Comparison of ENCODE assay signal across 9 mouse cellular contexts in the genomic region with DNA sequence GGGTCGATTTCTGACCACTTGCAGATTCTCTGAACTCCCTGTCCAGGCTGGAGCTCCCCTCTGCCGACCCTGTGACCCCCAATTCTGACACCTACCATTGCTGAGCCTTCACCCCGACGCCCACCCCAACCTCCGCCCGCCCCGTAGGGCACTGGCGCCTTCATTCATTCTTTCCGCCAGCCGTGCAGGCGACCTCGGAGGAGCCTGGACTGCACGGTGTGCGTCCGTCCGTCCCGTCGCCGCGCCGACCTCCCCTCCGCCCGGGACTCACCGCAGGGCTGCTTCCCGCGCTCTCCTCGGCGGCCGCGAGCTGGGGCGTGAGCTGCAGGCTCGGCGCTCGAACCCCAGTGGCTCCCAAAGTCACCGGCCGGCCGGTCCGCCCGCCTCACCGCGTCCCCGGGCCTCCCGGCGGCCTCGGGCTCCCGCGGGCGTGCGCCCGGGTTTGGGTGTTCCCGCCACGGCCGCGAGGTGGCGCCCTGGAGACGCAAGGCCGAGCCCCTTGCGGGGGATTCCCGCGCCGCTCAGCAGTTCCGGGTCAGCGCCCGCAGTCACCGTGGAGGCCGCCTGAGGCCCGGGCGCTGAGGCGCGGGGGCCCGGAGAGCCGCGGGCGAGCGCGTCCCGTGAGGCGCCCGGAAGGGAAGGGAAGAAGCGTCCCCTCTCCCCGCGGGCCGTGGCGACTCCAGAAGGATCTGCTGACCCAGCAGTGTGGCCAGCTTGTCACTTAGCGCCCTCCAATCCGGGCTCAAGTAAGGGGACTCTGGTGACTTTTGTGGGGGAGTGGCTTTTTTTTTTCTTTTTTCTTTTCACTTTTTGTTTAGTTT. TPM values are rescaled to one million over a fixed set of nuclear protein-coding genes. Genes with fewer than 3 reads are reported as not detected.
A peak's percentile ranks its signal among the peaks of the same experiment; 100 is the strongest.
DNase-seq lines count a peak whose midpoint lies in the region; ATAC-seq and TF ChIP-seq lines count a peak whose summit lies in the region.
"Had no signal": no experiment of that assay in that cellular context is flagged by ENCODE, and none has a peak within 500 bp of the region (broad histone marks: within the 10 kb centered on the region; RNA-seq: fewer than 3 reads in every experiment).

Gene Ccdc122, plus strand, starts transcription at position 547 of the 821 bp plus-strand sequence.
Gene Lacc1, minus strand, starts transcription at position 679 of the 821 bp plus-strand sequence.

- DNase-seq in 3134 (ENCODE audit: extremely low read depth, insufficient read length, low spot score) (peak; percentile 87), liver (peak; percentile 85)
- DNase-seq in adrenal gland, postnatal 25 days, result peak; percentile 88
- peak; percentile 70 for DNase-seq in heart, adult 8-10 months (ENCODE audit: low spot score)
- DNase-seq in kidney, adult 8-10 months, result peak; percentile 38 to 77
- DNase-seq in midbrain, postnatal 0 days (ENCODE audit: low spot score), result peak; percentile 25
- DNase-seq in spleen, postnatal 10 days (ENCODE audit: low spot score in 2 of 2), result peak; percentile 78 to 87

- H3K27me3 ChIP-seq in embryonic facial prominence, embryonic 13.5 days, result no peaks in the 10 kb centered on the region
- H3K27me3 ChIP-seq in midbrain, postnatal 0 days (ENCODE audit: insufficient read depth, low read length), result no peaks in the 10 kb centered on the region

- H3K4me3 ChIP-seq in embryonic facial prominence, embryonic 13.5 days, result peak within 1 kb of the TSS; percentile 67
- peak within 1 kb of the TSS; percentile 45 for H3K4me3 ChIP-seq in midbrain, postnatal 0 days (ENCODE audit: low read depth, low read length)

- under 1% methylated on average over 85 of the region's 86 CpGs for WGBS in embryonic facial prominence, embryonic 13.5 days
- WGBS in midbrain, postnatal 0 days, result under 1% methylated on average over 70 of the region's 86 CpGs

- H3K27ac ChIP-seq in embryonic facial prominence, embryonic 13.5 days, result peak within 1 kb of the TSS; percentile 3; the same call in 1 of the 2 replicates
- H3K27ac ChIP-seq in midbrain, postnatal 0 days (ENCODE audit: low read depth, low read length), result no peak within 1 kb of the TSS

- peak; percentile 75; the same call in 1 of the 2 replicates for ATAC-seq in embryonic facial prominence, embryonic 13.5 days (ENCODE audit: insufficient number of reproducible peaks, insufficient read depth, low FRiP score, low TSS enrichment, low read depth)
- ATAC-seq in midbrain, postnatal 0 days (ENCODE audit: low FRiP score), result no peak

- 0 out of 2 replicates have a peak, but pooled peaks cover 5% of the 10 kb centered on the region for H3K4me1 ChIP-seq in embryonic facial prominence, embryonic 13.5 days
- no peaks in the 10 kb centered on the region for H3K4me1 ChIP-seq in midbrain, postnatal 0 days (ENCODE audit: insufficient read depth, low read length)

- H3K9me3 ChIP-seq in embryonic facial prominence, embryonic 13.5 days, result no peaks in the 10 kb centered on the region
- no peaks in the 10 kb centered on the region for H3K9me3 ChIP-seq in midbrain, postnatal 0 days (ENCODE audit: low read length)

- H3K9ac ChIP-seq in embryonic facial prominence, embryonic 13.5 days, result peak within 1 kb of the TSS; percentile 81
- peak within 1 kb of the TSS; percentile 55 for H3K9ac ChIP-seq in midbrain, postnatal 0 days (replicated peaks; ENCODE audit: low read length, poor library complexity, severe bottlenecking)

- TF ChIP-seq CTCF in midbrain, postnatal 0 days (IDR thresholded peaks at IDR 0.05), result peak; percentile 59

- peak within 1 kb of the TSS; percentile 82 for H3K4me2 ChIP-seq in embryonic facial prominence, embryonic 13.5 days
- H3K4me2 ChIP-seq in midbrain, postnatal 0 days (ENCODE audit: low read depth, low read length, poor library complexity, severe bottlenecking), result peak within 1 kb of the TSS; percentile 83

- no peaks in the 10 kb centered on the region for H3K36me3 ChIP-seq in embryonic facial prominence, embryonic 13.5 days
- no peaks in the 10 kb centered on the region for H3K36me3 ChIP-seq in midbrain, postnatal 0 days (ENCODE audit: insufficient read depth, low read length)

RNA-seq across cellular contexts. Expression of gene Ccdc122, which starts in this region (rescaled TPM):
- total RNA-seq in adrenal gland, postnatal 25 days (2021), result 7.5 and 9.8 TPM in 2 replicates
- polyA plus RNA-seq in embryonic facial prominence, embryonic 13.5 days (2015; fragmentation: Nextera tagmentation; extraction: Ambion mirVana), result 2.5 and 3.5 TPM in 2 replicates
- total RNA-seq in heart, adult 8-10 months (2022), result 1 to 10 TPM in 3 of 4 experiments, under 1 TPM in 1; 0.90 to 1.8 (median 1.3) TPM
- 1.3 and 2.0 TPM in 2 replicates for total RNA-seq in midbrain, postnatal 0 days (2014; rRNA removed)
- 1.6 and 1.8 TPM in 2 replicates for polyA plus RNA-seq in midbrain, postnatal 0 days (2015; fragmentation: Nextera tagmentation; extraction: Ambion mirVana)
- total RNA-seq: MEL had no signal

RNA-seq across cellular contexts. Expression of gene Lacc1, which starts in this region (rescaled TPM):
- 9.2 and 11.6 TPM in 2 replicates for total RNA-seq in adrenal gland, postnatal 25 days (2021)
- 10.0 and 10.1 TPM in 2 replicates for polyA plus RNA-seq in embryonic facial prominence, embryonic 13.5 days (2015; fragmentation: Nextera tagmentation; extraction: Ambion mirVana)
- 1 to 10 TPM; 2.4 to 4.3 (median 3.4) TPM for total RNA-seq in heart, adult 8-10 months (2022)
- total RNA-seq in midbrain, postnatal 0 days (2014; rRNA removed), result 1.5 and 5.3 TPM in 2 replicates
- 1.3 and 2.2 TPM in 2 replicates for polyA plus RNA-seq in midbrain, postnatal 0 days (2015; fragmentation: Nextera tagmentation; extraction: Ambion mirVana)
- total RNA-seq: MEL had no signal

Comparison
In these comparisons a context has a peak if more than half of its experiments do, and no peak if none do; other contexts are left out.
1. DNase-seq: peak in every context shown above with its lines; median percentile 88 in adrenal gland, postnatal 25 days; 87 in 3134; 85 in liver; 82 in spleen, postnatal 10 days; 70 in heart, adult 8-10 months; 58 in kidney, adult 8-10 months; 25 in midbrain, postnatal 0 days.